Mouse (Mus musculus): Measurements from ENCODE around the gene Car8. TPM values are rescaled to one million over a fixed set of nuclear protein-coding genes. Genes with fewer than 3 reads are reported as not detected.

The Car8 gene
- 1.6 and 2.1 TPM in 2 replicates for polyA plus RNA-seq (2012; rRNA removed)

DNA sequence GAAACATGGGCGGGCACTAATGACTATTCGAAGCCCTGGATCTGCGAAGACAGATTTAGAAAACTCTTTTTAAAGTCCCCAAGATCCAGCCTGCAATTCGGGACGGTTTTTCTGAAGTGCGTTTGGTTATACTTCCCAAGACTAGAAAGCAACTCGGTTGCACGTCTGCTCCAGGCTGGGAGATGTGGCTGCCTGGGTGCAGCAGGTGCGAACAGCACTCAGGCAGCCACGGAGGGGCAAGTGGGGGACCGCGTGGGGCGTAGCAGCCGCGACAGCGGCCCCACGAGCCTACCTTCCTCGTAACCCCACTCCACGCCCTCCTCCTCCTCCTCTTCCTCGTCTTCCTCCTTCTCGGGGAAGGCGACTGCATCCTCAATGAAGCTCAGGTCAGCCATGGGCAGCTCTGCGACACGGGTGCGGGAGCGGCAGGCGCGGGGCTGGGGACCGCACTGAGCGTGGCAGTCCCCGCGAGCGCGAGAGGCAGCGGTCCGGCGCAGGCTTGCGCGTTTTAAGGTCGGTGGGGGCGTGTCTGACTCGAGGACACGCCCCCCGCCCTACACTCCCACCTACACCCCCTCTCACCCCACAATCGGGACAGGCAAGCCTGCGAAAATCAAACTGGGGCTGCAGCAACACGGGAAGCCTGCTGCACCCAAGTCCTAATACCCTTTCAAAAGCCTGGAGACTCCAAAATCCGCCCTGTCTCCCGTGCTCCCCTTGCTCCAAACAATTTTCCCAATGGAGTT is at the start of gene Car8:
Gene Car8, minus strand, starts transcription at position 482 of the 746 bp plus-strand sequence.
- no peak for TF ChIP-seq CTCF (conservative IDR thresholded peaks at IDR 0.05; ENCODE audit: insufficient read depth, insufficient read length, low read depth, low read length)
- TF ChIP-seq POLR2A (IDR thresholded peaks at IDR 0.05; ENCODE audit: low read depth, low read length): no peak
- Histone ChIP-seq H3K27ac (ENCODE audit: insufficient read depth, low read depth, low read length) (no peak within 1 kb of the TSS), H3K4me3 (ENCODE audit: insufficient read depth, low read depth, low read length) (peak within 1 kb of the TSS; percentile 69), H3K36me3 (ENCODE audit: control insufficient read depth, insufficient read depth, low read length) (no peaks in the 10 kb centered on the region), H3K4me1 (ENCODE audit: control insufficient read depth, insufficient read depth, low read length) (no peaks in the 10 kb centered on the region), H3K27me3 (replicated peaks; ENCODE audit: control insufficient read depth, insufficient read depth, low read length) (no peaks in the 10 kb centered on the region)
- WGBS: under 1% methylated on average over 48 of the region's 49 CpGs
- peak; percentile 49 for DNase-seq

DNA sequence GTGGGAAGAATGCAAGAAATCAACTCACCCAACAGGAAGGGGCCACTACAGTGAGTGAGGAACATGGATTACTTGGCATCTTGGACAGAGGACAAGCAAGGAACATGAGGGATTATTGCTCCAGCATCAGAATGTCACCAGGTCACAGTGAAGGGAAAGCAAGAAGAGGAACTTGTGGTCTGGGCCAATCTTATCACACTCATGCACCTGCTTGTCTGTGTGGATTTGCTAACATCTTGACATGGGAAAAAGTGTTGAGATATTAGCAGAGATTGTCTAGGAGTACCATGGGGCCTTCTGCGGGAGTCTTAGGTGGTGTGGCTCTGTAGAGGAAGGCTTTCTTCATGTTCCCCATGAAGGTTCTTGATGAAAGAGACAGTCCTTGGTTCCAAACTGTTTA is 46.1 kb upstream of the Car8 start:
- no peak overlapping the region for H3K27ac ChIP-seq (ENCODE audit: insufficient read depth, low read depth, low read length)
- H3K27me3 ChIP-seq (replicated peaks; ENCODE audit: control insufficient read depth, insufficient read depth, low read length): no peaks in the 10 kb centered on the region; the same call in 1 of the 2 replicates
- H3K36me3 ChIP-seq (ENCODE audit: control insufficient read depth, insufficient read depth, low read length): no peaks in the 10 kb centered on the region
- 93% methylated on average over 1 of the region's 1 CpGs for WGBS
- H3K4me3 ChIP-seq (ENCODE audit: insufficient read depth, low read depth, low read length): no peak overlapping the region
- H3K4me1 ChIP-seq (ENCODE audit: control insufficient read depth, insufficient read depth, low read length): no peaks in the 10 kb centered on the region
- no peak for DNase-seq
- TF ChIP-seq CTCF (conservative IDR thresholded peaks at IDR 0.05; ENCODE audit: insufficient read depth, insufficient read length, low read depth, low read length) (no peak), POLR2A (IDR thresholded peaks at IDR 0.05; ENCODE audit: low read depth, low read length) (no peak)

- DNase-seq: no peak
- no peaks in the 10 kb centered on the region for H3K4me1 ChIP-seq (ENCODE audit: control insufficient read depth, insufficient read depth, low read length)
- no peaks in the 10 kb centered on the region for H3K36me3 ChIP-seq (ENCODE audit: control insufficient read depth, insufficient read depth, low read length)
- WGBS: 95% methylated on average over 2 of the region's 2 CpGs
- H3K27me3 ChIP-seq (replicated peaks; ENCODE audit: control insufficient read depth, insufficient read depth, low read length): no peaks in the 10 kb centered on the region; the same call in 1 of the 2 replicates
- no peak for TF ChIP-seq POLR2A (IDR thresholded peaks at IDR 0.05; ENCODE audit: low read depth, low read length)
- no peak for TF ChIP-seq CTCF (conservative IDR thresholded peaks at IDR 0.05; ENCODE audit: insufficient read depth, insufficient read length, low read depth, low read length)
- H3K4me3 ChIP-seq (ENCODE audit: insufficient read depth, low read depth, low read length): no peak overlapping the region
- H3K27ac ChIP-seq (ENCODE audit: insufficient read depth, low read depth, low read length): no peak overlapping the region
Observed at GRCm38 (mm10) chr4:8278159-8278558, 39.3 kb upstream of the Car8 start.

DNA sequence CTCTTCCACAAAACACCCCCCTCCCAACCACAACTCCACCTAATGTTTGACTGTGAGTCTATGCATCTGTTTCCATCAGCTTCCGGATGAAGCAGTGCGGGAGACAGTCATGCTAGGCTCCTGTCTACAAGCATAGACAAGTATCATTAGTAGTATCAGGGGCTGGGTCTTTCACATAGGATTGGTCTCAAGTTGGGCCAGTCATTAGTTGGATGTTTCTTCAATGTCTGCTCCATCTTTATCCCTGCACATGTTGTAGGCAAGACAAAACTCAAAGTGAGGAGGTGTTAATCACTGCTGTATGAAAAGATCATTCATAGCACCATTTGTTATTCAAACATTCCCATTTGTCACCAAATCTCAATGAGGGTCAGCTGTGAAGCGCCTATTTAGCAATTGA is 11.0 kb upstream of the Car8 start:
- Histone ChIP-seq H3K4me1 (ENCODE audit: control insufficient read depth, insufficient read depth, low read length) (no peaks in the 10 kb centered on the region), H3K27ac (ENCODE audit: insufficient read depth, low read depth, low read length) (no peak overlapping the region), H3K4me3 (ENCODE audit: insufficient read depth, low read depth, low read length) (no peak overlapping the region), H3K36me3 (ENCODE audit: control insufficient read depth, insufficient read depth, low read length) (no peaks in the 10 kb centered on the region), H3K27me3 (replicated peaks; ENCODE audit: control insufficient read depth, insufficient read depth, low read length) (no peaks in the 10 kb centered on the region)
- no peak for TF ChIP-seq POLR2A (IDR thresholded peaks at IDR 0.05; ENCODE audit: low read depth, low read length)
- TF ChIP-seq CTCF (conservative IDR thresholded peaks at IDR 0.05; ENCODE audit: insufficient read depth, insufficient read length, low read depth, low read length): no peak
- 96% methylated on average over 3 of the region's 3 CpGs for WGBS
- no peak for DNase-seq

DNA sequence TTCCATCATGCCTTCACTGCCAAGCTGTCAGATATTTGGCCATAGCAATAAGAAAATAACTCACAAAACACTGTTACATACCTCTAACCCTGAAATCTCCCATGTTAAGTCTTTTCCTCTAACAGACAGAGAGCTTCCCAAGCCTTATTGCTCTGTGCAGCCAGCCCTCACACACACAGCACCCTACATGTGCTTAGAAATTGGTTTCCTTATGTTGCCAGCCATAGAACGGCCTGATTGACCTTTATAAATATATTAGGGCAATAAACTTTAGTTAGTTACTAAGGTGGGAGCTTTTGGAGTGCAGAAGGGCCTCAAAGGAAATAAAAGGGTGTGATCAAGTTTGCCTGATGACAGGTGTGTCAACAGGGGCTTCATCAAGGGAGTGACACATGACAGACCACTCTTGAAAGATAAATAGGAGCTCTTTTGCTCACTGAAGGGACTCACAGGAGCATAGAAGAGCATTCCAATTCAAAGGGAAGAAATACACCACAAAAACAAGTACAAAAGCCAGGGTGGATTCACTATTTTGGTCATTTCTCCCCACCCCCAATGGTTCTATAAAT is 6.7 kb upstream of the Car8 start:
- no peak for DNase-seq
- Histone ChIP-seq H3K36me3 (ENCODE audit: control insufficient read depth, insufficient read depth, low read length) (no peaks in the 10 kb centered on the region), H3K27me3 (replicated peaks; ENCODE audit: control insufficient read depth, insufficient read depth, low read length) (no peaks in the 10 kb centered on the region), H3K4me3 (ENCODE audit: insufficient read depth, low read depth, low read length) (no peak overlapping the region), H3K4me1 (ENCODE audit: control insufficient read depth, insufficient read depth, low read length) (no peaks in the 10 kb centered on the region), H3K27ac (ENCODE audit: insufficient read depth, low read depth, low read length) (no peak overlapping the region)
- TF ChIP-seq CTCF (conservative IDR thresholded peaks at IDR 0.05; ENCODE audit: insufficient read depth, insufficient read length, low read depth, low read length) (no peak), POLR2A (IDR thresholded peaks at IDR 0.05; ENCODE audit: low read depth, low read length) (no peak)
- 36% methylated on average over 1 of the region's 1 CpGs for WGBS

DNA sequence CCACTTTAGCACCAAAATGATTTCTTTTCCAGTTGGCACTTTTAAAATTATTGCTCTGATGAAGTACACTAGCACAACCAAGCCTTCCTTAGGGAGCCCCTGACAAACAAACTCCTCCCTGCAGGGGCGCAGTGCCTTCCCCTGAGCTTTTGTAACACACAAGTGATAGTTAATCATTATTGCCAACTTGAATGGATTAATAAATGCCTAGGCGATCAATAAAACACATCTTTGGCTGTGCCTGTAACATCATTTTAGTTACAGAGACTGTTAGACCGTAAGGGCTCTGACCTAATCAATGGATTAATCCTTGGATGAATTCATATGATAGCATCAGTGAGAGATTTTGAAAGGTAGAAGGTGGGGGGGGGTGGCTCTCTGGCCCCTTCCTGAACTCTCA is 6.2 kb upstream of the Car8 start:
- Histone ChIP-seq H3K27me3 (replicated peaks; ENCODE audit: control insufficient read depth, insufficient read depth, low read length) (no peaks in the 10 kb centered on the region), H3K36me3 (ENCODE audit: control insufficient read depth, insufficient read depth, low read length) (no peaks in the 10 kb centered on the region), H3K4me3 (ENCODE audit: insufficient read depth, low read depth, low read length) (no peak overlapping the region), H3K27ac (ENCODE audit: insufficient read depth, low read depth, low read length) (no peak overlapping the region), H3K4me1 (ENCODE audit: control insufficient read depth, insufficient read depth, low read length) (no peaks in the 10 kb centered on the region)
- 89% methylated on average over 3 of the region's 3 CpGs for WGBS
- DNase-seq: no peak
- TF ChIP-seq CTCF (conservative IDR thresholded peaks at IDR 0.05; ENCODE audit: insufficient read depth, insufficient read length, low read depth, low read length) (no peak), POLR2A (IDR thresholded peaks at IDR 0.05; ENCODE audit: low read depth, low read length) (no peak)

DNA sequence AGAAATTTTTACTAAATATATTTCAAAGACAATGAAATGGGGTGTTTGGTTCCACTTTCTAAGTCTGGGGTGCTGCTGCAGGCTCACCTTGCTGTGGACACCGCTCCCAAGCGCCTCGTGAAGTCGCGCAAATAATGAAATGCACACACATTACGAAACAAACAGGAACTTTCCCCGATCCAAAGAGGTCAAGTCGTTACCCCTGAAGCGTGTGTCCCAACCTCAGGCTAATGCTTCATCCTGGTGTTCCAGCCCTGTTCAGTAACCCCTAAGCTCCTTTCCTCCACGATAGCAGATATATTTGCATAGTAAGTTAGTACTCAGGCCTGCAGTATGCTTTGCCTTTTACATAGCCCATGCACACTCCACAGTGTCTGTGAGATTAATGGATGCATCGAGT is 858 bp upstream of the Car8 start:
- no peak for TF ChIP-seq POLR2A (IDR thresholded peaks at IDR 0.05; ENCODE audit: low read depth, low read length)
- TF ChIP-seq CTCF (conservative IDR thresholded peaks at IDR 0.05; ENCODE audit: insufficient read depth, insufficient read length, low read depth, low read length): no peak
- DNase-seq: peak; percentile 3
- 71% methylated on average over 11 of the region's 11 CpGs for WGBS

More for the DNA sequence above, 858 bp upstream of the Car8 start:
- Histone ChIP-seq H3K27me3 (replicated peaks; ENCODE audit: control insufficient read depth, insufficient read depth, low read length) (no peaks in the 10 kb centered on the region), H3K36me3 (ENCODE audit: control insufficient read depth, insufficient read depth, low read length) (no peaks in the 10 kb centered on the region), H3K27ac (ENCODE audit: insufficient read depth, low read depth, low read length) (no peak overlapping the region), H3K4me1 (ENCODE audit: control insufficient read depth, insufficient read depth, low read length) (no peaks in the 10 kb centered on the region), H3K4me3 (ENCODE audit: insufficient read depth, low read depth, low read length) (no peak overlapping the region)
